Mouse (Mus musculus) limb, embryonic 13.5 days (tissue): ENCODE measurements around the gene Ccnb1ip1. TPM values are rescaled to one million over a fixed set of nuclear protein-coding genes. Genes with fewer than 3 reads are reported as not detected.

ENCODE experiments used
- ATAC-seq: fragments of 200-750 bp; cut with Nextera tagmentation; 2 replicates; pipeline ENCODE4 v1.8.0; 2017; ENCODE audit warnings: low read depth, moderate number of reproducible peaks, moderate TSS enrichment; ENCODE audit not compliant: low FRiP score
- H3K27ac ChIP-seq: fragments of 300-500 bp; sonication (generic); 2 replicates; pipeline ENCODE4 v1.5.1; 2015; ENCODE audit warnings: inconsistent platforms, mild to moderate bottlenecking, moderate library complexity
- H3K27me3 ChIP-seq: fragments of 300-500 bp; sonication (generic); 2 replicates; pipeline ENCODE4 v1.6.1; 2015; ENCODE audit warnings: mild to moderate bottlenecking, inconsistent platforms
- H3K36me3 ChIP-seq: fragments of 300-500 bp; sonication (generic); 2 replicates; pipeline ENCODE4 v1.6.1; 2015; ENCODE audit warnings: inconsistent platforms, mild to moderate bottlenecking, moderate library complexity
- H3K4me1 ChIP-seq: fragments of 300-500 bp; sonication (generic); 2 replicates; pipeline ENCODE4 v1.6.1; 2015; ENCODE audit warnings: inconsistent platforms
- H3K4me2 ChIP-seq: fragments of 300-500 bp; sonication (generic); replicated peaks from 2 replicates; pipeline ENCODE4 v1.6.1; 2015; ENCODE audit warnings: inconsistent platforms, mild to moderate bottlenecking, moderate library complexity
- H3K4me3 ChIP-seq: fragments of 300-500 bp; sonication (generic); 2 replicates; pipeline ENCODE4 v1.5.1; 2015; ENCODE audit warnings: moderate library complexity, mild to moderate bottlenecking, inconsistent platforms
- H3K9ac ChIP-seq: fragments of 300-500 bp; sonication (generic); 2 replicates; pipeline ENCODE4 v1.6.1; 2015; ENCODE audit warnings: mild to moderate bottlenecking, inconsistent platforms
- H3K9me3 ChIP-seq: fragments of 300-500 bp; sonication (generic); 2 replicates; pipeline ENCODE4 v1.6.1; 2016; ENCODE audit warnings: inconsistent platforms
- WGBS: fragments of 180-500 bp; shearing (Covaris S2); methylation state at CpG from one replicate; pipeline ENCODE4 v1.1.7; 2015; 5-methylcytosine and 5-hydroxymethylcytosine counted together
- polyA plus RNA-seq: library from polyadenylated mRNA; unstranded; fragments of >200 nt; fragmentation: Nextera tagmentation; extraction: Ambion mirVana; gene quantifications from 2 replicates; pipeline ENCODE4 v1.2.1, GENCODE M21; 2015

The Ccnb1ip1 gene
- polyA plus RNA-seq, 1 experiment from 2014 or later, result not detected

GRCm38 (mm10) chr14:50771342-50771741 is 36.2 kb downstream of the Ccnb1ip1 start:
- Histone ChIP-seq H3K9me3 (no peaks in the 10 kb centered on the region), H3K4me3 (no peak overlapping the region), H3K27ac (no peak overlapping the region), H3K4me1 (no peaks in the 10 kb centered on the region), H3K36me3 (peaks cover 85% of the 10 kb centered on the region), H3K4me2 (no peak overlapping the region), H3K9ac (no peak overlapping the region), H3K27me3 (no peaks in the 10 kb centered on the region)
- no peak for ATAC-seq
- 87% methylated on average over 2 of the region's 2 CpGs for WGBS

GRCm38 (mm10) chr14:50765736-50766135 is 41.8 kb downstream of the Ccnb1ip1 start:
- Histone ChIP-seq H3K4me3 (no peak overlapping the region), H3K9ac (no peak overlapping the region), H3K36me3 (peaks cover 66% of the 10 kb centered on the region), H3K27ac (no peak overlapping the region), H3K9me3 (no peaks in the 10 kb centered on the region), H3K27me3 (no peaks in the 10 kb centered on the region), H3K4me2 (no peak overlapping the region), H3K4me1 (no peaks in the 10 kb centered on the region)
- no peak for ATAC-seq
- 96% methylated on average over 6 of the region's 6 CpGs for WGBS

GRCm38 (mm10) chr14:50758416-50759085 is 49.0 kb downstream of the Ccnb1ip1 start:
- no peaks in the 10 kb centered on the region for H3K4me1 ChIP-seq
- H3K4me3 ChIP-seq, result no peak overlapping the region
- H3K27me3 ChIP-seq, result no peaks in the 10 kb centered on the region
- peaks cover 8% of the 10 kb centered on the region for H3K36me3 ChIP-seq
- no peak overlapping the region for H3K27ac ChIP-seq
- H3K4me2 ChIP-seq, result no peak overlapping the region
- H3K9me3 ChIP-seq, result no peaks in the 10 kb centered on the region
- no peak for ATAC-seq
- H3K9ac ChIP-seq, result no peak overlapping the region
- WGBS, result 78% methylated on average over 5 of the region's 5 CpGs

- Histone ChIP-seq H3K4me2 (no peak within 1 kb of the TSS), H3K9me3 (no peaks in the 10 kb centered on the region), H3K4me3 (no peak within 1 kb of the TSS), H3K27me3 (no peaks in the 10 kb centered on the region), H3K9ac (no peak within 1 kb of the TSS), H3K36me3 (no peaks in the 10 kb centered on the region), H3K27ac (no peak within 1 kb of the TSS), H3K4me1 (no peaks in the 10 kb centered on the region)
- ATAC-seq, result no peak
Observed at GRCm38 (mm10) chr14:50744994-50745393, 62.5 kb downstream of the Ccnb1ip1 start, which contains the start of gene Olfr749. Gene Olfr749 (minus strand): TSS chr14:50745094.

GRCm38 (mm10) chr14:50741584-50741983 is 65.9 kb downstream of the Ccnb1ip1 start:
- no peak for ATAC-seq

GRCm38 (mm10) chr14:50740334-50740733 is 67.2 kb downstream of the Ccnb1ip1 start:
- no peak for ATAC-seq
- Histone ChIP-seq H3K4me1 (no peaks in the 10 kb centered on the region), H3K9me3 (no peaks in the 10 kb centered on the region), H3K36me3 (no peaks in the 10 kb centered on the region), H3K9ac (no peak overlapping the region), H3K4me2 (no peak overlapping the region), H3K27me3 (no peaks in the 10 kb centered on the region), H3K27ac (no peak overlapping the region), H3K4me3 (no peak overlapping the region)
- WGBS, result 64% methylated on average over 2 of the region's 2 CpGs

More at GRCm38 (mm10) chr14:50741584-50741983, 65.9 kb downstream of the Ccnb1ip1 start:
- no peak overlapping the region for H3K4me2 ChIP-seq
- H3K27ac ChIP-seq, result no peak overlapping the region
- H3K9ac ChIP-seq, result no peak overlapping the region
- H3K4me3 ChIP-seq, result no peak overlapping the region
- H3K36me3 ChIP-seq, result no peaks in the 10 kb centered on the region
- H3K4me1 ChIP-seq, result no peaks in the 10 kb centered on the region
- 74% methylated on average over 2 of the region's 2 CpGs for WGBS
- no peaks in the 10 kb centered on the region for H3K9me3 ChIP-seq
- no peaks in the 10 kb centered on the region for H3K27me3 ChIP-seq

Other genes with a start within 250 kb of the Ccnb1ip1 start
- not detected in 2 replicates for gene Olfr744, start 192.9 kb downstream of the Ccnb1ip1 start, polyA plus RNA-seq
- gene Olfr745, start 168.3 kb downstream of the Ccnb1ip1 start, polyA plus RNA-seq, result not detected in 2 replicates
- not detected in 2 replicates for gene Olfr746, start 160.6 kb downstream of the Ccnb1ip1 start, polyA plus RNA-seq
- gene Olfr747, start 114.5 kb downstream of the Ccnb1ip1 start, polyA plus RNA-seq, result not detected in 2 replicates
- not detected in 2 replicates for gene Olfr748, start 100.4 kb downstream of the Ccnb1ip1 start, polyA plus RNA-seq
- gene Olfr749, start 62.6 kb downstream of the Ccnb1ip1 start, polyA plus RNA-seq, result not detected in 2 replicates
- 87.1 and 88.5 TPM in 2 replicates for gene Ttc5, start 22.2 kb downstream of the Ccnb1ip1 start, polyA plus RNA-seq
- gene Parp2, start 109 bp upstream of the Ccnb1ip1 start, polyA plus RNA-seq, result 67.9 and 69.9 TPM in 2 replicates
- 3.5 and 5.7 TPM in 2 replicates for gene Tep1, start 62.8 kb upstream of the Ccnb1ip1 start, polyA plus RNA-seq
- 0.08 and 0.10 TPM in 2 replicates for gene Klhl33, start 89.8 kb upstream of the Ccnb1ip1 start, polyA plus RNA-seq
- 177 and 184 TPM in 2 replicates for gene Osgep, start 117.2 kb upstream of the Ccnb1ip1 start, polyA plus RNA-seq
- gene Apex1, start 117.2 kb upstream of the Ccnb1ip1 start, polyA plus RNA-seq, result 286 and 290 TPM in 2 replicates
- 46.8 and 47.4 TPM in 2 replicates for gene Pip4p1, start 123.1 kb upstream of the Ccnb1ip1 start, polyA plus RNA-seq
- gene Pnp, start 123.3 kb upstream of the Ccnb1ip1 start, polyA plus RNA-seq, result 51.6 and 56.9 TPM in 2 replicates
- gene Gm49342, start 136.8 kb upstream of the Ccnb1ip1 start, polyA plus RNA-seq, result not detected in 2 replicates
- gene Pnp2, start 148.3 kb upstream of the Ccnb1ip1 start, polyA plus RNA-seq, result 0.37 and 0.42 TPM in 2 replicates
- 0.17 TPM in 1 of 2 replicates, not detected in the other for gene Rnase10, start 200.0 kb upstream of the Ccnb1ip1 start, polyA plus RNA-seq
- not detected in 2 replicates for gene Rnase9, start 234.1 kb upstream of the Ccnb1ip1 start, polyA plus RNA-seq
- not detected in 2 replicates for gene Rnase11, start 242.4 kb upstream of the Ccnb1ip1 start, polyA plus RNA-seq
- not detected in 2 replicates for gene Rnase12, start 249.9 kb upstream of the Ccnb1ip1 start, polyA plus RNA-seq